Mouse (Mus musculus) lung, embryonic 16.5 days (tissue): ENCODE measurements around the gene Ino80e. TPM values are rescaled to one million over a fixed set of nuclear protein-coding genes. Genes with fewer than 3 reads are reported as not detected.

ENCODE experiments used
- ATAC-seq: fragments of 200-750 bp; cut with Nextera tagmentation; 2 replicates; pipeline ENCODE4 v1.8.0; 2017; ENCODE audit warnings: low read depth, mild to moderate bottlenecking, moderate library complexity
- H3K27ac ChIP-seq: fragments of 300-500 bp; sonication (generic); 2 replicates; pipeline ENCODE4 v1.5.1; 2014; ENCODE audit warnings: mild to moderate bottlenecking, control low read depth, low read length
- H3K27me3 ChIP-seq: fragments of 300-500 bp; sonication (generic); 2 replicates; pipeline ENCODE4 v1.6.1; 2014; ENCODE audit warnings: low read depth, low read length, mixed read lengths; ENCODE audit not compliant: control insufficient read depth, insufficient read depth
- H3K36me3 ChIP-seq: fragments of 300-500 bp; sonication (generic); 2 replicates; pipeline ENCODE4 v1.6.1; 2014; ENCODE audit warnings: low read length; ENCODE audit not compliant: control insufficient read depth, insufficient read depth
- H3K4me1 ChIP-seq: fragments of 300-500 bp; sonication (generic); replicated peaks from 2 replicates; pipeline ENCODE4 v1.6.1; 2014; ENCODE audit warnings: low read length, mixed read lengths; ENCODE audit not compliant: control insufficient read depth, insufficient read depth
- H3K4me2 ChIP-seq: fragments of 300-500 bp; sonication (generic); 2 replicates; pipeline ENCODE4 v1.6.1; 2014; ENCODE audit warnings: low read depth, low read length, control low read depth
- H3K4me3 ChIP-seq: fragments of 300-500 bp; sonication (generic); 2 replicates; pipeline ENCODE4 v1.5.1; 2014; ENCODE audit warnings: mild to moderate bottlenecking, low read length, control low read depth
- H3K9ac ChIP-seq: fragments of 300-500 bp; sonication (generic); 2 replicates; pipeline ENCODE4 v1.6.1; 2014; ENCODE audit warnings: low read length, control low read depth
- H3K9me3 ChIP-seq: fragments of 300-500 bp; sonication (generic); 2 replicates; pipeline ENCODE4 v1.6.1; 2016; ENCODE audit warnings: low read length; ENCODE audit not compliant: control insufficient read depth
- WGBS: fragments of 180-500 bp; shearing (Covaris S2); extraction: QIAGEN DNeasy Blood & Tissue Kit; methylation state at CpG from one replicate; pipeline ENCODE4 v1.1.7; 2014; 5-methylcytosine and 5-hydroxymethylcytosine counted together
- polyA plus RNA-seq: library from polyadenylated mRNA; unstranded; fragments of >200 nt; fragmentation: Nextera tagmentation; extraction: Ambion mirVana; gene quantifications from 2 replicates; pipeline ENCODE4 v1.2.1, GENCODE M21; 2015

Ino80e gene
- polyA plus RNA-seq, 1 experiment from 2014 or later, result 89.3 TPM

GRCm38 (mm10) chr7:126808703-126809455 lies 53.3 kb downstream of the Ino80e start:
- under 1% methylated on average over 43 of the region's 43 CpGs for WGBS
- H3K4me3 ChIP-seq, result peak overlapping the region; percentile 74
- H3K27ac ChIP-seq, result peak overlapping the region; percentile 74

GRCm38 (mm10) chr7:126807405-126807804 lies 54.8 kb downstream of the Ino80e start:
- no peak for ATAC-seq
- H3K27ac ChIP-seq, result peak overlapping the region; percentile 20; the same call in 1 of the 2 replicates
- 59% methylated on average over 4 of the region's 4 CpGs for WGBS
- peak overlapping the region; percentile 87 for H3K4me2 ChIP-seq
- no peaks in the 10 kb centered on the region for H3K27me3 ChIP-seq
- H3K9me3 ChIP-seq, result no peaks in the 10 kb centered on the region
- H3K4me1 ChIP-seq, result peaks cover 21% of the 10 kb centered on the region
- peaks cover 2% of the 10 kb centered on the region; the same call in 1 of the 2 replicates for H3K36me3 ChIP-seq
- H3K9ac ChIP-seq, result peak overlapping the region; percentile 3; the same call in 1 of the 2 replicates
- no peak overlapping the region; the same call in 1 of the 2 replicates for H3K4me3 ChIP-seq

More at GRCm38 (mm10) chr7:126808703-126809455, 53.3 kb downstream of the Ino80e start:
- peak overlapping the region; percentile 83 for H3K9ac ChIP-seq
- no peaks in the 10 kb centered on the region for H3K9me3 ChIP-seq
- ATAC-seq, result peak; percentile 95
- peaks cover 22% of the 10 kb centered on the region for H3K4me1 ChIP-seq
- peak overlapping the region; percentile 87 for H3K4me2 ChIP-seq
- no peaks in the 10 kb centered on the region for H3K27me3 ChIP-seq
- peaks cover 2% of the 10 kb centered on the region; the same call in 1 of the 2 replicates for H3K36me3 ChIP-seq

- no peaks in the 10 kb centered on the region for H3K27me3 ChIP-seq
- peak; percentile 43; the same call in 1 of the 2 replicates for ATAC-seq
- no peak overlapping the region; the same call in 1 of the 2 replicates for H3K9ac ChIP-seq
- H3K9me3 ChIP-seq, result no peaks in the 10 kb centered on the region
- peaks cover 2% of the 10 kb centered on the region; the same call in 1 of the 2 replicates for H3K36me3 ChIP-seq
- no peak overlapping the region; the same call in 1 of the 2 replicates for H3K4me2 ChIP-seq
- WGBS, result 43% methylated on average over 6 of the region's 6 CpGs
- H3K4me1 ChIP-seq, result peaks cover 21% of the 10 kb centered on the region
- no peak overlapping the region for H3K4me3 ChIP-seq
- H3K27ac ChIP-seq, result peak overlapping the region; percentile 20; the same call in 1 of the 2 replicates
These were observed 55.2 kb downstream of the Ino80e start for GRCm38 (mm10) chr7:126806956-126807355.

- Histone ChIP-seq H3K27me3 (no peaks in the 10 kb centered on the region), H3K4me3 (no peak overlapping the region), H3K4me2 (no peak overlapping the region), H3K4me1 (peaks cover 32% of the 10 kb centered on the region), H3K9me3 (no peaks in the 10 kb centered on the region), H3K9ac (no peak overlapping the region), H3K36me3 (peaks cover 2% of the 10 kb centered on the region; the same call in 1 of the 2 replicates), H3K27ac (no peak overlapping the region)
- no peak for ATAC-seq
These were observed 58.4 kb downstream of the Ino80e start for GRCm38 (mm10) chr7:126803751-126804150.

GRCm38 (mm10) chr7:126803181-126803580 lies 59.0 kb downstream of the Ino80e start:
- H3K4me1 ChIP-seq, result peaks cover 28% of the 10 kb centered on the region
- H3K27ac ChIP-seq, result no peak overlapping the region
- no peak overlapping the region for H3K4me2 ChIP-seq
- H3K9ac ChIP-seq, result no peak overlapping the region
- WGBS, result 78% methylated on average over 6 of the region's 6 CpGs
- no peaks in the 10 kb centered on the region for H3K27me3 ChIP-seq
- no peak overlapping the region for H3K4me3 ChIP-seq
- H3K36me3 ChIP-seq, result peaks cover 2% of the 10 kb centered on the region; the same call in 1 of the 2 replicates
- no peak for ATAC-seq
- no peaks in the 10 kb centered on the region for H3K9me3 ChIP-seq

GRCm38 (mm10) chr7:126802134-126802889 lies 59.9 kb downstream of the Ino80e start:
- Histone ChIP-seq H3K9me3 (no peaks in the 10 kb centered on the region), H3K27ac (no peak overlapping the region), H3K4me3 (no peak overlapping the region), H3K4me2 (no peak overlapping the region), H3K4me1 (peaks cover 28% of the 10 kb centered on the region), H3K27me3 (no peaks in the 10 kb centered on the region), H3K36me3 (peaks cover 2% of the 10 kb centered on the region; the same call in 1 of the 2 replicates), H3K9ac (no peak overlapping the region)
- WGBS, result 81% methylated on average over 11 of the region's 11 CpGs
- no peak for ATAC-seq

GRCm38 (mm10) chr7:126801057-126801422 lies 61.1 kb downstream of the Ino80e start:
- Histone ChIP-seq H3K4me2 (no peak overlapping the region), H3K4me3 (no peak overlapping the region), H3K27me3 (no peaks in the 10 kb centered on the region), H3K9me3 (no peaks in the 10 kb centered on the region), H3K4me1 (peaks cover 26% of the 10 kb centered on the region), H3K27ac (no peak overlapping the region), H3K9ac (0 out of 2 replicates have a peak overlapping the region, but pooled peaks have one; percentile 74), H3K36me3 (peaks cover 12% of the 10 kb centered on the region)
- no peak for ATAC-seq
- WGBS, result 90% methylated on average over 16 of the region's 16 CpGs
